ENCODE assay signal across 8 mouse cellular contexts in the genomic region with DNA sequence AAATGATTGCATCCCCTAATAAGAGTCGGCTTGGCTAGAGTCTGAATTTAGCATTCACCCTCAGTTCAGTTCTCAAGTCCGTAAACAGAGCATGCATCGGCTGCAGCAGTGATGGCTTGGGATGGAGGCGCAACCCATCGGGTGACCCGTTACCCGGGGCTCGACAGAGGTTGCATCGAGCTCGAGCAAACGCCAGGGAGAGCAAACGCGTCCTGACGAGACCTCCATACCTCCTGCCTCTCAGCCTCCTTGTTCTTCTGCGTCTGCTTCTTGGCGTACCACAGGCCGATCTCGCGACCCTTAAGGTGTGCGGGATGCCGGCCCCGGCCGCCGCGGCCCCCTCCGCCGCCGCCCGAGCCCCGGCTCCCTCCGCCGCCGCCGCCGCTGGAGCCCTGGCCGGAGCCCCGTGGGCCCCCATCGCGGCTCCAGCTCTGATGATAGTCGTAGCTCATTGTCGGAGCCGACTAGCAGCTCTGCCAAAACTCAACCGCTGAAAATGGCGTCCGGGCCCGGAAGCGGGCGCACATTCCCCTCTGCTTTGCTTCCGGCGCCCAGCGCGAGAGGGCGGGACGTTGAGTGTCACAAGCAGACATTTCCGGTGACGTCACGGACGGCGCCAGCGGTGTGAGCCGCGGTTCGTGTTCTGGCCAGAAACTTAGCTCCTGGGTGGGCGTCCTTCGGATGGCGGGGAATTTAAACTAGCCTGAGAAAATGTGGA. TPM values are rescaled to one million over a fixed set of nuclear protein-coding genes. Genes with fewer than 3 reads are reported as not detected.
DNase-seq lines count a peak whose midpoint lies in the region; ATAC-seq and TF ChIP-seq lines count a peak whose summit lies in the region.

A gene (minus strand): TSS at position 517 of the 718 bp plus-strand sequence.

- H3K4me2 ChIP-seq in heart, embryonic 15.5 days = peak within 1 kb of the TSS; percentile 65
- peak within 1 kb of the TSS; percentile 73 for H3K4me2 ChIP-seq in liver, embryonic 14.5 days (ENCODE audit: low read depth)
- H3K4me2 ChIP-seq in neural tube, embryonic 11.5 days (ENCODE audit: low read depth) = peak within 1 kb of the TSS; percentile 69
- H3K4me2 ChIP-seq in stomach, postnatal 0 days (replicated peaks; ENCODE audit: low read depth) = peak within 1 kb of the TSS; percentile 52

- no peak for TF ChIP-seq CTCF in liver, embryonic 14.5 days (IDR thresholded peaks at IDR 0.05; ENCODE audit: low read depth)
- peak; percentile 33; the same call in 1 of the 2 replicates for TF ChIP-seq CTCF in stomach, postnatal 0 days (IDR thresholded peaks at IDR 0.05; ENCODE audit: low read depth)

- ATAC-seq in heart, embryonic 15.5 days (replicated peaks; ENCODE audit: insufficient number of reproducible peaks, insufficient read depth, low FRiP score, low read depth) = peak; percentile 98
- peak; percentile 95 for ATAC-seq in liver, embryonic 14.5 days (ENCODE audit: insufficient read depth)
- peak; percentile 99 for ATAC-seq in neural tube, embryonic 11.5 days (ENCODE audit: insufficient read depth, low FRiP score, low TSS enrichment)
- ATAC-seq in stomach, postnatal 0 days (ENCODE audit: low FRiP score, low TSS enrichment) = peak; percentile 100

- H3K36me3 ChIP-seq in forebrain, embryonic 10.5 days (replicated peaks) = peaks cover 10% of the 10 kb centered on the region
- no peaks in the 10 kb centered on the region for H3K36me3 ChIP-seq in heart, embryonic 15.5 days
- H3K36me3 ChIP-seq in liver, embryonic 14.5 days (replicated peaks; ENCODE audit: control insufficient read depth, insufficient read depth, low read depth) = peaks cover 2% of the 10 kb centered on the region
- no peaks in the 10 kb centered on the region for H3K36me3 ChIP-seq in neural tube, embryonic 11.5 days (ENCODE audit: control insufficient read depth, insufficient read depth, low read length)
- H3K36me3 ChIP-seq in stomach, postnatal 0 days (ENCODE audit: control insufficient read depth, insufficient read depth, low read length) = no peaks in the 10 kb centered on the region

- peak within 1 kb of the TSS; percentile 92 for H3K4me3 ChIP-seq in forebrain, embryonic 10.5 days
- H3K4me3 ChIP-seq in heart, embryonic 15.5 days = peak within 1 kb of the TSS; percentile 96
- H3K4me3 ChIP-seq in liver, embryonic 14.5 days (ENCODE audit: insufficient read depth in 1 of 2, low read depth in 2 of 2, low read length in 2 of 2) = peak within 1 kb of the TSS; percentile 93 to 99
- H3K4me3 ChIP-seq in neural tube, embryonic 11.5 days (ENCODE audit: low read depth, low read length) = peak within 1 kb of the TSS; percentile 91
- peak within 1 kb of the TSS; percentile 95 for H3K4me3 ChIP-seq in stomach, postnatal 0 days (ENCODE audit: low read depth, low read length)

- WGBS in forebrain, embryonic 10.5 days = under 1% methylated on average over 66 of the region's 66 CpGs
- under 1% methylated on average over 66 of the region's 66 CpGs for WGBS in heart, embryonic 15.5 days
- WGBS in liver, embryonic 14.5 days (ENCODE audit: insufficient replicate concordance) = under 1% methylated on average over 60 of the region's 66 CpGs
- WGBS in neural tube, embryonic 11.5 days = under 1% methylated on average over 66 of the region's 66 CpGs
- under 1% methylated on average over 60 of the region's 66 CpGs for WGBS in stomach, postnatal 0 days

- H3K9me3 ChIP-seq in forebrain, embryonic 10.5 days = no peaks in the 10 kb centered on the region
- H3K9me3 ChIP-seq in heart, embryonic 15.5 days (replicated peaks) = no peaks in the 10 kb centered on the region
- no peaks in the 10 kb centered on the region for H3K9me3 ChIP-seq in liver, embryonic 14.5 days (ENCODE audit: control insufficient read depth, low read length)
- no peaks in the 10 kb centered on the region for H3K9me3 ChIP-seq in neural tube, embryonic 11.5 days (ENCODE audit: control insufficient read depth, low read length)
- no peaks in the 10 kb centered on the region for H3K9me3 ChIP-seq in stomach, postnatal 0 days (ENCODE audit: control insufficient read depth, low read length)

- H3K27ac ChIP-seq in forebrain, embryonic 10.5 days = peak within 1 kb of the TSS; percentile 97
- H3K27ac ChIP-seq in heart, embryonic 15.5 days = peak within 1 kb of the TSS; percentile 95
- H3K27ac ChIP-seq in liver, embryonic 14.5 days = peak within 1 kb of the TSS; percentile 46
- peak within 1 kb of the TSS; percentile 92 for H3K27ac ChIP-seq in neural tube, embryonic 11.5 days (ENCODE audit: low read depth, low read length)
- peak within 1 kb of the TSS; percentile 90 for H3K27ac ChIP-seq in stomach, postnatal 0 days (replicated peaks)

- DNase-seq in CD8-positive naive resting alpha-beta T cell, adult 2 months (ENCODE audit: low read depth in 2 of 2, low spot score in 2 of 2) = peak; percentile 93 to 94
- DNase-seq in c-Kit-positive CD71-negative TER-119-negative erythroid progenitor cells, embryonic 14.5 days (ENCODE audit: low read depth) = peak; percentile 87
- DNase-seq in forebrain, embryonic 10.5 days (ENCODE audit: extremely low spot score, low spot score) = peak; percentile 96
- peak; percentile 98 to 99 for DNase-seq in kidney, postnatal 25 days
- DNase-seq in liver, embryonic 14.5 days (ENCODE audit: low read depth in 3 of 3, low spot score in 3 of 3) = peak; percentile 83 to 87 (median 84)
- DNase-seq in neural tube, embryonic 11.5 days (ENCODE audit: low spot score) = peak; percentile 98
- DNase-seq in stomach, postnatal 0 days (ENCODE audit: low spot score) = peak; percentile 95

- peak within 1 kb of the TSS; percentile 92 for H3K9ac ChIP-seq in heart, embryonic 15.5 days
- peak within 1 kb of the TSS; percentile 89 for H3K9ac ChIP-seq in liver, embryonic 14.5 days (replicated peaks)
- peak within 1 kb of the TSS; percentile 97 for H3K9ac ChIP-seq in neural tube, embryonic 11.5 days (ENCODE audit: low read length)
- H3K9ac ChIP-seq in stomach, postnatal 0 days (ENCODE audit: low read length) = peak within 1 kb of the TSS; percentile 96

- TF ChIP-seq EP300 in liver, embryonic 14.5 days (IDR thresholded peaks at IDR 0.05; ENCODE audit: low read depth) = no peak
- TF ChIP-seq EP300 in stomach, postnatal 0 days (optimal IDR thresholded peaks at IDR 0.05) = no peak

- peaks cover 16% of the 10 kb centered on the region for H3K4me1 ChIP-seq in forebrain, embryonic 10.5 days
- H3K4me1 ChIP-seq in heart, embryonic 15.5 days (replicated peaks) = peaks cover 13% of the 10 kb centered on the region
- H3K4me1 ChIP-seq in liver, embryonic 14.5 days (replicated peaks; ENCODE audit: control insufficient read depth in 2 of 2, insufficient read depth in 2 of 2, low read length in 1 of 2) = peaks cover 8 to 11% of the 10 kb centered on the region in 2 experiments
- peaks cover 6% of the 10 kb centered on the region; the same call in 1 of the 2 replicates for H3K4me1 ChIP-seq in neural tube, embryonic 11.5 days (ENCODE audit: control insufficient read depth, insufficient read depth, low read length)
- peaks cover 7% of the 10 kb centered on the region; the same call in 1 of the 2 replicates for H3K4me1 ChIP-seq in stomach, postnatal 0 days (replicated peaks; ENCODE audit: control insufficient read depth, insufficient read depth)

- H3K27me3 ChIP-seq in forebrain, embryonic 10.5 days (ENCODE audit: poor library complexity, severe bottlenecking) = no peaks in the 10 kb centered on the region
- no peaks in the 10 kb centered on the region for H3K27me3 ChIP-seq in heart, embryonic 15.5 days
- no peaks in the 10 kb centered on the region for H3K27me3 ChIP-seq in liver, embryonic 14.5 days (ENCODE audit: control insufficient read depth, insufficient read depth, low read length)
- H3K27me3 ChIP-seq in neural tube, embryonic 11.5 days (ENCODE audit: control insufficient read depth, insufficient read depth, low read length) = no peaks in the 10 kb centered on the region
- no peaks in the 10 kb centered on the region for H3K27me3 ChIP-seq in stomach, postnatal 0 days (ENCODE audit: control insufficient read depth, insufficient read depth, low read length)

RNA-seq across cellular contexts. Expression of the gene that starts here (rescaled TPM):
- polyA plus RNA-seq in forebrain, embryonic 10.5 days (2016; fragmentation: Nextera tagmentation; extraction: Ambion mirVana) = 34.8 and 35.0 TPM in 2 replicates
- 16.2 and 17.6 TPM in 2 replicates for polyA plus RNA-seq in heart, embryonic 15.5 days (2015; fragmentation: Nextera tagmentation; extraction: Ambion mirVana)
- 5.6 and 8.7 TPM in 2 replicates for polyA plus RNA-seq in liver, embryonic 14.5 days (2012; rRNA removed)
- polyA plus RNA-seq in liver, embryonic 14.5 days (2014; fragmentation: Nextera tagmentation; extraction: Ambion mirVana) = 10.6 and 11.9 TPM in 2 replicates
- polyA plus RNA-seq in neural tube, embryonic 11.5 days (2014; fragmentation: Nextera tagmentation; extraction: Ambion mirVana) = 49.9 and 51.9 TPM in 2 replicates
- polyA plus RNA-seq in stomach, postnatal 0 days (2015; fragmentation: Nextera tagmentation; extraction: Ambion mirVana) = 9.6 and 10.1 TPM in 2 replicates

Comparison
In these comparisons a context has a peak if more than half of its experiments do, and no peak if none do; other contexts are left out.
1. Peak in every context shown above with its lines: DNase-seq, ATAC-seq, H3K4me3 ChIP-seq and H3K27ac ChIP-seq.
2. H3K27ac ChIP-seq: peak in every context shown above with its lines; median percentile 97 in forebrain, embryonic 10.5 days; 95 in heart, embryonic 15.5 days; 92 in neural tube, embryonic 11.5 days; 90 in stomach, postnatal 0 days; 46 in liver, embryonic 14.5 days.